Mouse (Mus musculus): ENCODE measurements around the gene Arhgef3. TPM values are rescaled to one million over a fixed set of nuclear protein-coding genes. Genes with fewer than 3 reads are reported as not detected.

Arhgef3 gene
- polyA plus RNA-seq, 1 experiment: 2.6 TPM

DNA sequence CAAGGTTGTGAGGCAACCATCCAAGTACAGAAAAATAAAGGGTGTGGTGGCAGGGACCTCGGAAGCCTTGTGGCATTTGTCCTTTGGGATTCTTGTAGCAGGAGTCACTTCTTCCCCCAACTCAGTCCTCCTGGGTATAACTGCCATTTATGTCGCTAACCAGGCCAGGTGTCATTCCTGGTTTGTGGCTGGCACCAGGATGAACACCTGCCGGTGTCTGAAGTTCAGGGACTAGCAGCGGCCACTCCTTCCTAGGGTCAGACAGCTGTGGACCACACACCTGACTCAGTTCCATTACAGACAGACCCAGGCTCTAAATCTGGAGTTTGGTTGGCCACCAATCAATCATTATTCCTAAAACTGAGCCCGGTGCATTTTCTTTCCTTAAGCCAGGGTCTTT lies 258.8 kb downstream of the Arhgef3 start:
- Histone ChIP-seq H3K27me3 (ENCODE audit: control insufficient read depth, insufficient read depth, low read length, poor library complexity, severe bottlenecking) (no peaks in the 10 kb centered on the region), H3K4me3 (ENCODE audit: low read depth, low read length) (no peak overlapping the region), H3K27ac (ENCODE audit: insufficient read depth, low read length) (no peak overlapping the region), H3K36me3 (ENCODE audit: control insufficient read depth, insufficient read depth, low read length, poor library complexity, severe bottlenecking) (no peaks in the 10 kb centered on the region), H3K9me3 (replicated peaks; ENCODE audit: control insufficient read depth, insufficient read depth, low read length, poor library complexity, severe bottlenecking) (no peaks in the 10 kb centered on the region), H3K9ac (ENCODE audit: low read depth, poor library complexity, severe bottlenecking) (no peak overlapping the region), H3K4me1 (ENCODE audit: control insufficient read depth, insufficient read depth, low read length) (peaks cover 1% of the 10 kb centered on the region)
- TF ChIP-seq EP300 (IDR thresholded peaks at IDR 0.05; ENCODE audit: insufficient read depth, low read depth, low read length) (no peak), CTCF (IDR thresholded peaks at IDR 0.05; ENCODE audit: low read depth, low read length) (no peak), POLR2A (IDR thresholded peaks at IDR 0.05; ENCODE audit: insufficient read depth, low read length) (no peak)

DNA sequence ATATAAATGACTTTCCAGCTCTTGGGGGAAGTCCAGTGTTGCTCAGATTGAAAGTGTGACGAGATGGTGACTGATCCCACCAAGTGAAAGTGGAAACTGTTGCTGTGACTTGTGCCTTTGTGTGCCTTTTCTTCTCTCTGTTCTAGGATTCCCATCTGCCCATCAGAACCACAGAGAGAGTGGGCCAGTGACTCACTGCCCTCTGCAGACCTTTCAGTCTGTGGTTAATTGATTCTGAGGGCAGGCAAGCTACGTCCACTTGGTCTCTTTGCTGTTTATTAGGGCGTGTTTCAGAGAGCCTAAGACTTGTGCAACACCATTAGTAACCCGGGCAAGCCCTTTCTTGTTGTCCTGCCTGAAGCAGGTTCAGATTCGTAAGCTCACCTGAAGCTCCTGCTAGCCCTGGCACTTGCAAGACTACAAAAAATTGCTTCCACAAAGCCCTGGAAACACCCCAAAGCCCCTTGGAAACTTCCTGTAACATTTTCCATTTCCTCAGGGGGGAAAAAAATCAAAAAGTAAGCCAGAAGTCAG lies 261.5 kb downstream of the Arhgef3 start:
- no peak for TF ChIP-seq CTCF (IDR thresholded peaks at IDR 0.05; ENCODE audit: low read depth, low read length)
- TF ChIP-seq POLR2A (IDR thresholded peaks at IDR 0.05; ENCODE audit: insufficient read depth, low read length): no peak
- TF ChIP-seq EP300 (IDR thresholded peaks at IDR 0.05; ENCODE audit: insufficient read depth, low read depth, low read length): no peak
- Histone ChIP-seq H3K9me3 (replicated peaks; ENCODE audit: control insufficient read depth, insufficient read depth, low read length, poor library complexity, severe bottlenecking) (no peaks in the 10 kb centered on the region), H3K9ac (ENCODE audit: low read depth, poor library complexity, severe bottlenecking) (no peak overlapping the region), H3K4me3 (ENCODE audit: low read depth, low read length) (no peak overlapping the region), H3K36me3 (ENCODE audit: control insufficient read depth, insufficient read depth, low read length, poor library complexity, severe bottlenecking) (no peaks in the 10 kb centered on the region), H3K27me3 (ENCODE audit: control insufficient read depth, insufficient read depth, low read length, poor library complexity, severe bottlenecking) (no peaks in the 10 kb centered on the region), H3K4me1 (ENCODE audit: control insufficient read depth, insufficient read depth, low read length) (peaks cover 1% of the 10 kb centered on the region), H3K27ac (ENCODE audit: insufficient read depth, low read length) (no peak overlapping the region)

DNA sequence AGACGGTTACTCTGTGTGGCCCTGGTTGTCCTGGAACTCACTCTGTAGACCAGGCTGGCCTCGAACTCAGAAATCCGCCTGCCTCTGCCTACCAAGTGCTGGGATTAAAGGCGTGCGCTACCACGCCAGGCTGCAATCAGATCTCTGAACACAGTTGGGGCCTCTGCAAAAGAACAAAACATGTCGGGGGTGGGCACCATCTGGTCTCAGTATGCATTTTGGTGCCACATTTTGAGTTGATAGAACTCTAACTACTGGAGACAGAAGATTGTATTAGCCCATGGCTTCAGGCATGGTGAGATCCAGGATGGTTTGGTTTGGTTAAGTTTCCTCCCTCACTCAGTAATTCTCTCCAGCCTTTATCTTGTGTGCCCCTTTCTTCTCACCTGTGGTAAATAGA lies 264.0 kb downstream of the Arhgef3 start:
- Histone ChIP-seq H3K27ac (ENCODE audit: insufficient read depth, low read length) (no peak overlapping the region), H3K36me3 (ENCODE audit: control insufficient read depth, insufficient read depth, low read length, poor library complexity, severe bottlenecking) (no peaks in the 10 kb centered on the region), H3K9ac (ENCODE audit: low read depth, poor library complexity, severe bottlenecking) (no peak overlapping the region), H3K4me1 (ENCODE audit: control insufficient read depth, insufficient read depth, low read length) (no peaks in the 10 kb centered on the region), H3K9me3 (replicated peaks; ENCODE audit: control insufficient read depth, insufficient read depth, low read length, poor library complexity, severe bottlenecking) (no peaks in the 10 kb centered on the region), H3K27me3 (ENCODE audit: control insufficient read depth, insufficient read depth, low read length, poor library complexity, severe bottlenecking) (no peaks in the 10 kb centered on the region), H3K4me3 (ENCODE audit: low read depth, low read length) (no peak overlapping the region)
- no peak for TF ChIP-seq EP300 (IDR thresholded peaks at IDR 0.05; ENCODE audit: insufficient read depth, low read depth, low read length)
- no peak for TF ChIP-seq POLR2A (IDR thresholded peaks at IDR 0.05; ENCODE audit: insufficient read depth, low read length)
- no peak for TF ChIP-seq CTCF (IDR thresholded peaks at IDR 0.05; ENCODE audit: low read depth, low read length)

DNA sequence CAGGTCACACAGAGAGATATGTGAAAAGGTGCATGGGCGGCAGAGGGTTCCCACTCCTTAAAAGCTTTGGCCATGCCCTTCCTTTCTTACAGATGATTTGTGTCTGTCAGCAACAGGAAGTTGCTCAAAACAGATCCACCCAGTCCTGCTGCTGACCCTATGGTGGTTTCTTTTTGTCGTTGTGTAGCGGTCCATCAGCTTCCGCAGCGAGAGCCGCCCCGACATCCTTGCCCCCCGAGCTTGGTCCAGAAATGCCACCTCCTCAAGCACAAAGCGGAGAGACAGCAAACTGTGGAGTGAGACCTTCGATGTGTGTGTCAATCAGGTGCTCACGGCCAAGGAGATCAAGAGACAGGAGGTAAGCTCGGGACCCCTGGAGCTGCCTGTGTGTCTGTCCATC lies 264.7 kb downstream of the Arhgef3 start:
- H3K36me3 ChIP-seq (ENCODE audit: control insufficient read depth, insufficient read depth, low read length, poor library complexity, severe bottlenecking): no peaks in the 10 kb centered on the region
- TF ChIP-seq POLR2A (IDR thresholded peaks at IDR 0.05; ENCODE audit: insufficient read depth, low read length): no peak

DNA sequence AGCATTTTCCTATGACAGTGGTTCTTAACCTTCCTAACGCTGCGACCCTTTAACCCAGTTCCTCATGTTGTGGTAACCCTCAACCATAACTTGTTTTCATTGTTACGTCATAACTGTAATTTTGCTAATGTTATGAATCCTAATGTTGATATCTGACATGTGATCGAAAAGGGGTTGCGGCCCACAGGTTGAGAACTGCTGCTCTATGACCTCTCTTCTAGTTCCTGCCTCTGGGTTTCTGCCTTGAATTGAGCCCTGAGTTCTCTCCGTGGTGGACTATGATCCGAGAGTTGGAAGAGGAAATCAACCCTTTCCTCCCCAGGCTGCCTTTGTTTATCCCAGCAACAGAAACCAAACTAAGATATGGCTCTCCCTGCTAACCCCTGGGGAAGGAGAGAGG lies 266.8 kb downstream of the Arhgef3 start:
- no peaks in the 10 kb centered on the region for H3K9me3 ChIP-seq (replicated peaks; ENCODE audit: control insufficient read depth, insufficient read depth, low read length, poor library complexity, severe bottlenecking)
- no peak overlapping the region for H3K27ac ChIP-seq (ENCODE audit: insufficient read depth, low read length)
- H3K36me3 ChIP-seq (ENCODE audit: control insufficient read depth, insufficient read depth, low read length, poor library complexity, severe bottlenecking): no peaks in the 10 kb centered on the region
- H3K4me1 ChIP-seq (ENCODE audit: control insufficient read depth, insufficient read depth, low read length): no peaks in the 10 kb centered on the region
- H3K27me3 ChIP-seq (ENCODE audit: control insufficient read depth, insufficient read depth, low read length, poor library complexity, severe bottlenecking): no peaks in the 10 kb centered on the region
- no peak overlapping the region for H3K4me3 ChIP-seq (ENCODE audit: low read depth, low read length)
- TF ChIP-seq CTCF (IDR thresholded peaks at IDR 0.05; ENCODE audit: low read depth, low read length) (no peak), EP300 (IDR thresholded peaks at IDR 0.05; ENCODE audit: insufficient read depth, low read depth, low read length) (no peak), POLR2A (IDR thresholded peaks at IDR 0.05; ENCODE audit: insufficient read depth, low read length) (no peak)
- no peak overlapping the region for H3K9ac ChIP-seq (ENCODE audit: low read depth, poor library complexity, severe bottlenecking)

More for the DNA sequence above, 264.7 kb downstream of the Arhgef3 start:
- Histone ChIP-seq H3K4me1 (ENCODE audit: control insufficient read depth, insufficient read depth, low read length) (no peaks in the 10 kb centered on the region), H3K9me3 (replicated peaks; ENCODE audit: control insufficient read depth, insufficient read depth, low read length, poor library complexity, severe bottlenecking) (no peaks in the 10 kb centered on the region), H3K27ac (ENCODE audit: insufficient read depth, low read length) (no peak overlapping the region), H3K27me3 (ENCODE audit: control insufficient read depth, insufficient read depth, low read length, poor library complexity, severe bottlenecking) (no peaks in the 10 kb centered on the region), H3K9ac (ENCODE audit: low read depth, poor library complexity, severe bottlenecking) (no peak overlapping the region), H3K4me3 (ENCODE audit: low read depth, low read length) (no peak overlapping the region)

DNA sequence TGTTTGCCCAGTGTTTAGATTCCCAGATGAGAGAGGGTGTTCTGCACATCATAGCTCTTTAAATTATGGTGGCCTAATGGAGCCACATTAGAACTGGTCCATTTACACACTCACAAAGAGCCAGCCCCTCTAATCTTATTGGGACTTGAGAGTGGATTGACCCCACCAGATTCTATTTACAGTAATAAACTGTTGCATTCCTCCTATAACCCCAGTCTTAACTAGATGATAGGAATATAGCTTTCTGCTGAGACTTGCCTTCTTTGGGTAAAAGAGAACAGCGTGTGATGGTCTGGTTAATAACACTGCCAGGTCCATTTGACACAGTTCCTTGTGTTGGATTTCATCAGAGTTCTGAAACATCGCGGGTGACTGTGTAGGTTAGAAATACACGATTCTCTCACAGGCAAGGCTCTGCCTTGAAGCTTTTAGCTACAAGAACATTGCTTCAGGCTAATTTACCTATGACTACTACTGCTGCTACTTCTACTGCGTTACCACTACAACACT lies 268.7 kb downstream of the Arhgef3 start:
- Histone ChIP-seq H3K4me1 (ENCODE audit: control insufficient read depth, insufficient read depth, low read length) (peaks cover 4% of the 10 kb centered on the region), H3K4me3 (ENCODE audit: low read depth, low read length) (no peak overlapping the region), H3K9ac (ENCODE audit: low read depth, poor library complexity, severe bottlenecking) (no peak overlapping the region), H3K9me3 (replicated peaks; ENCODE audit: control insufficient read depth, insufficient read depth, low read length, poor library complexity, severe bottlenecking) (no peaks in the 10 kb centered on the region), H3K27me3 (ENCODE audit: control insufficient read depth, insufficient read depth, low read length, poor library complexity, severe bottlenecking) (no peaks in the 10 kb centered on the region), H3K36me3 (ENCODE audit: control insufficient read depth, insufficient read depth, low read length, poor library complexity, severe bottlenecking) (no peaks in the 10 kb centered on the region), H3K27ac (ENCODE audit: insufficient read depth, low read length) (no peak overlapping the region)
- no peak for TF ChIP-seq EP300 (IDR thresholded peaks at IDR 0.05; ENCODE audit: insufficient read depth, low read depth, low read length)
- TF ChIP-seq CTCF (IDR thresholded peaks at IDR 0.05; ENCODE audit: low read depth, low read length): no peak
- no peak for TF ChIP-seq POLR2A (IDR thresholded peaks at IDR 0.05; ENCODE audit: insufficient read depth, low read length)
